Mouse (Mus musculus): ENCODE measurements around the gene Stra6.

The Stra6 gene

GRCm38 (mm10) chr9:58133893-58134884 lies 70.6 kb downstream of the Stra6 start:
- DNase-seq = no peak

GRCm38 (mm10) chr9:58134906-58135305 lies 71.3 kb downstream of the Stra6 start:
- peak; percentile 19 to 43 for DNase-seq

GRCm38 (mm10) chr9:58135921-58136321 lies 72.3 kb downstream of the Stra6 start:
- DNase-seq = no peak

DNA sequence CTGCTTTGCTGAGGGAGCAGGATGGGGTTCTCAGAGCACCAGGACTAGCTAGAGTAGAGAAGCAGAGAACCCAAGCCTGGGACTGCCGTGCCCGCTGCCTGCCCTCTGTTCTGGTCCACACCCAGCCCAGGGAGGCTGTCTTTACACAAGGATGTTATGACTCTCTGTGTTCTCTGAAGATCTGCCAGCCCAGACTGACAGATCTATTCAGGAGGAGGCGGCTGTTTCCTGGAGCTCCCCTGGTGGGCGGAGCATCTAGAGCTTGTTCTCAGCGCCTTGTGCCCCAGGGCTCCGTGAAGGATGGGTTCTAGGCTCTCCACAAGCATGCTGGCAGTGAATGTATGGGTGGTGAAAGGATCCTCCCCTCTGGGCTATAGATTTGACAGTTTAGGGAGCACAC lies 76.4 kb downstream of the Stra6 start:
- DNase-seq = no peak

DNA sequence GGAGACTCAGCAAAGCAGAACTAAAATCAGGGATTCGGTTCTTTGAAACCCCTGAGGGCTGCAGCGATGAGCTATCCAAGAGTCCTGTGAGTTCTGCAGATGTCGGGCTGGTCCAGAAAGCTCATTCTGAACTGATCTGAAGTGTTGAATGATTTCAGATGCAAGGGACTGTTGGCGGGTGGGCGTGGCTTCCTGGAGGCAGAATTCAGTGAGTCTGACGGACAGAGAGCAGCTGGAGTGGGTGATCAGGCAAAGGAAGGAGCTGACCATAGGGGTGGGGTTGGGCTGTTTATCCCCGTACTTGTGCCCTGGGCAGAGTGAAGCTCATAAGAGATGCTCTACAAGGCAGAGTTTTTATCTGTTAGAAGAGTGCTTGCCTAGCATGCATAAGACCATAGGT lies 79.8 kb downstream of the Stra6 start:
- no peak for DNase-seq

DNA sequence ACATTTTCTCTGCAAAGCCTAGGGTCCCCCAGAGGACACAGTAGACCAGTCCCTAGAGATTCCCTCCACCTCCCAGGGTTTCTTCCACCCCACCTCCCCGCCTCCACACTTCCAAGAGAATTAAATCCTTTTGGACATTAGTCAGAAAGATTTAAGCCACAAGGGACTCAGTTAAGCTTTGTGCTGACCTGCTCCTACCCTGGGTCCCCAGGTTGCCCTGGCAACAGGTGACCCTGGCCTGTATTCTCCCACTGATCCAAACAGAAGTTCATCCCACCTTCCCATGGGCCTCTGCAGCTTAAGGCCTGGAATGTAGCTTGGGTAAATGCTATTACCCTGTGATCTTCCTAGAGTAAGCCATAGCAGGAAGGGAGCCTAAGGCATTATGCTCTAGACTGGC lies 81.1 kb downstream of the Stra6 start:
- no peak for DNase-seq

GRCm38 (mm10) chr9:58145417-58145816 lies 81.8 kb downstream of the Stra6 start:
- DNase-seq = no peak

- DNase-seq = no peak
These were observed 85.2 kb downstream of the Stra6 start for GRCm38 (mm10) chr9:58148806-58149205.

DNA sequence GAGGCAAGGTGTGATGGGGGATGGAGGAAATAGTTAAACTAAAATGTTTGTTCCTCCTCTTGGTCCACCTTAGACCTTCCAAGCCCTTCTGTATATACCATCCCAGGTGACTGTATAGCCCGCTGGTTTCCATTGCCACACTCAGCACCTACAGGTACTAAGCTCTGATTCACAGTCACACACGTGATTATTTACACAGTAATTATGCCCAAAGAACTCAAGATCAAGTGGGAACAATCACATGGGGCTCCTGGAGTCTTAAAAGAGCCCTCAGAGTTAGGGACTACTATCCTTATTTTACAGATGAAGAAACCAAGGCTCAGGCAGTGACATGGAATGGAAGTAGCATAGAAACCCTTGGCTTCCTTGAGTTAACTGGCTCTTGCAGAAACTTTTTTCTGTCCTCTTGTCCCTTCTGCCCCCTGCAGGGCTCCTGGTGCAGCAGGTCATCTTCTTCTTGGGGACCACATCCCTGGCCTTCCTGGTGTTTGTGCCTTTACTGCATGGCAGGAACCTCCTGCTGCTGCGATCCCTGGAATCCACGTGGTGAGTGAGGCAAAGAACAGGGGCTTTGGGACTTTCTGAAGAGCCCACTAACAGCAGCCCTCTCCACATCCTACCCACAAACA lies 87.3 kb downstream of the Stra6 start:
- no peak for DNase-seq

- DNase-seq = no peak
These were observed 89.5 kb downstream of the Stra6 start for GRCm38 (mm10) chr9:58153095-58153494.

DNA sequence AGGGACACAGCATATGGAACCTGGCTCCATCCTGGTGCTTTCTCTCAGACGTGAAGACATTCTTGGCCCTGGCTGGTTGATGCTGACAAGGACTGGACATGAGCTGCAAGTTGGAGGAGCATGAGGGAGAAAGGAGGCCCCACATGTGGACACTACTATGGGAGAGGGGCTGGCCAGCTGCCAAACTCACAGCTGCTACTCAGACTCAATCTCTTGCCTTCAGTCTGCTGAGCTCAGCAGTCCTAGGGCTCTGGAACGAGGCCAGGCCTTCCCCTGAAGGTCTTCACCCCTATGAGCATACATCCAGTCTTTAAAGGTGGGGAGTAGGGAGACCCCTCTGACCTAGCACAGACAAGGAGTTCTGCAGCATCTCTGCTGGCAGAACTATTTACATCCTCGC lies 91.8 kb downstream of the Stra6 start:
- DNase-seq = peak in 1 of 2 experiments; percentile 23

DNA sequence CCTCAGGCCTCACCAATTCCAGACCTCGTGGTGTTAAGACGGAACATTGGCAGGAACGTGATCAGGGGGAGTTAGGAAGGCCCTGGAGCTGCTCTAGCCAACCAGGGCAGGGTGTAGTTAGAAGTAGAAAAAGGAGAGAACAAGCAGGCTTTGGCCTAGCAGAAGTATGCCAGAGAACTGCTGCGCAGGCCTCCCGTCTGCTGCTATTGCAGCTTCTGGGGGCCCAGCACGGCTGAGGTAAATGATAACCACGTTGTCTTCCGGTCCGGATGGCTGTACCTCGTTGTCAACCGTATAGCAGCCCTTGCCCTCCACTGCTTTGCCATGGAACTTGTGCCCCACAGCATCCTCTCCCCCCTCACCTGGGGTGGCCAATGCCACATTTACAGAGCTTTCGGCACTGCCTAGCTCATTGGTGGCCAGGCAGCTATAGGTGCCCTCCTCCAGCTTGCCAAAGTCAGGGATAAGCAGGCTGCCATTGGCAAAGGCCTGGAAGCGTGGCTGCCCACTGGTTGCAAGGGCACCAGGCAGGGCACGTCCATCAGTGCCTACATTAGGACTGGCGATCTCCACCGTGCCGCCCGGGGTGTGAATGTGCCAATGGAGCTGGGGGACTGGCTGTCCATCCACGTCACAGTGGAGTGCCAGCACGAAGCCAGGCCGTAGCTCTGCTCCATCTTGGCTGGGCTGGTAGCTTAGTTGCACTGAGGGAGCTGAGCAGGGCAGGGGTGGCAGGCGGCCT lies 93.4 kb downstream of the Stra6 start:
- DNase-seq = no peak

- DNase-seq = no peak
These were observed 94.2 kb downstream of the Stra6 start for GRCm38 (mm10) chr9:58157838-58158237.

- DNase-seq = no peak
These were observed 95.1 kb downstream of the Stra6 start for GRCm38 (mm10) chr9:58158541-58159311.

- DNase-seq = no peak
These were observed 96.3 kb downstream of the Stra6 start for GRCm38 (mm10) chr9:58159855-58160254.

DNA sequence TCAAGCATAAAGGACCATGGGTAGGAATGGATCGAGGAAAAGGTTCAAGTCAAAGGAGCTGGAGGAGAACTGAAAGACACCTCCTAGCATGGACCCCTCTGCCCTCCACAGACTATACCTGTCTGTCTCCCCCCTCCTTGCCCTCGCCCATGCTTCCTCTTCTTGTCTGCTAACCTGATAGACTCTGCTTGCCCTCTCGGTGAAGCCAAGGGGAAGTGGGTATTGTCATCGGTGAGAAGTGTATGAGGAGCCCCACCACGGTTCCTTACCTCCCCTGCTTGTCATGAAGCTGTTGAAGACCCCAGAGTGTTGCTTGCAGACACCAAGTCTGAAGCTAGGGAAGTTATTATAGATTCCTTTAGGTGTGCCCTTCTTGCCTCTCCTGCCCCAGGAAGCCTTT lies 96.7 kb downstream of the Stra6 start:
- no peak for DNase-seq

- DNase-seq = no peak
These were observed 98.6 kb downstream of the Stra6 start for GRCm38 (mm10) chr9:58162173-58162572.

DNA sequence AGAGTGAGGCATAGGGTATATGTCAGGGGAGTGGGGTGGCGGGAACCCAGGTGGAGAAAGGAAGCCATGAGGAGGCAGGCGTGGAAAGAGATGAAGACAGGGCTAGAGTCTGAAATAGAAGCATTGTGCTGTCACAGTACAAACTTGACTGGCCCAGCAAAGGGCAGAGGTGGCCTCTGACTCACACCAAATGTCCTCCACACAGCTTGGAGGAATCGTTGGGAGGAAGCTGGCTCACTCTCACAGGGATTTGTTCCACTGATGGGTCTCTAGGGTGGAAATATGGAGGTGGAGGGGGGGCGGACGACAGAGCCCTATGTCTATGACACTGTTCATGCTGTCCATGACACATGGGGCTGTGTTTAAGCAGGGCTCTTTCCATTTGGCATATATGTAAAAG lies 99.6 kb downstream of the Stra6 start:
- DNase-seq = no peak

- no peak for DNase-seq
These were observed 102.2 kb downstream of the Stra6 start for GRCm38 (mm10) chr9:58165779-58166178.

GRCm38 (mm10) chr9:58168880-58169279 lies 105.3 kb downstream of the Stra6 start:
- DNase-seq = no peak

- no peak for DNase-seq
These were observed 105.8 kb downstream of the Stra6 start for GRCm38 (mm10) chr9:58169426-58169825.

DNA sequence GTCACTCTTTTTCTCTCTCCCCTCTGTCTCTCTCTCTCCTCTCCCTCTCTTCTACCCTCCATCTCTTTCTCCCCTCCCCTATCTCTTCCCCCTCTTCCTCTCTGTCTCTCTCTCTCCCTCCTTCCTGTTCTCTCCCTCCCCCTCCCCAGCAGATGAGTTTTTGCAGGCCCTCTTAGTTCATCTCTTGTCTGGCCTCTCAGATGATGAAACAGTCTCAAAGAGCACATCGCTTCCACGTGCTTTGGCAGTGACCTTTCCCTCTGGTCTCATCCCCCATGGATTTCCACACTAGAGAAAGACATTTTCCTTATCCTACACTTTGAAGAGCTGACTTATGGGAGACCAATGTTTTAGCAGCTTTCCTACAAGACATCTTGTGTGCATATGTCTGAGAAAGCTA lies 109.3 kb downstream of the Stra6 start:
- no peak for DNase-seq

GRCm38 (mm10) chr9:58174818-58175251 lies 111.2 kb downstream of the Stra6 start:
- no peak for DNase-seq

All from cerebellum, postnatal 36 days (tissue).